26 mouse cellular contexts compared by ENCODE assay signal in genomic region chr6:122365706-122366105, GRCm38 (mm10). TPM values are rescaled to one million over a fixed set of nuclear protein-coding genes. Genes with fewer than 3 reads are reported as not detected.
DNase-seq lines count a peak whose midpoint lies in the region; ATAC-seq and TF ChIP-seq lines count a peak whose summit lies in the region.
"Had no signal": no experiment of that assay in that cellular context is flagged by ENCODE, and none has a peak within 500 bp of the region (broad histone marks: within the 10 kb centered on the region; RNA-seq: fewer than 3 reads in every experiment).

No protein-coding gene starts in this region.

- H3K27ac ChIP-seq in forebrain, postnatal 0 days (ENCODE audit: low read depth, low read length), result no peak overlapping the region
- no peak overlapping the region for H3K27ac ChIP-seq in forebrain, embryonic 12.5 days
- no peak overlapping the region for H3K27ac ChIP-seq in midbrain, postnatal 0 days (ENCODE audit: low read depth, low read length)
- H3K27ac ChIP-seq in midbrain, embryonic 11.5 days (ENCODE audit: low read depth, low read length), result no peak overlapping the region
- H3K27ac ChIP-seq in kidney, embryonic 16.5 days (ENCODE audit: low read length), result no peak overlapping the region
- H3K27ac ChIP-seq: embryonic facial prominence, embryonic 12.5 days; embryonic facial prominence, embryonic 15.5 days; forebrain, embryonic 15.5 days; heart, embryonic 15.5 days; hindbrain, embryonic 10.5 days; hindbrain, embryonic 13.5 days had no signal

- no peak overlapping the region for H3K9ac ChIP-seq in forebrain, postnatal 0 days
- no peak overlapping the region for H3K9ac ChIP-seq in forebrain, embryonic 12.5 days
- no peak overlapping the region for H3K9ac ChIP-seq in midbrain, postnatal 0 days (replicated peaks; ENCODE audit: low read length, poor library complexity, severe bottlenecking)
- no peak overlapping the region for H3K9ac ChIP-seq in midbrain, embryonic 11.5 days (ENCODE audit: low read length)
- no peak overlapping the region for H3K9ac ChIP-seq in kidney, embryonic 16.5 days (replicated peaks; ENCODE audit: low read length)
- H3K9ac ChIP-seq: embryonic facial prominence, embryonic 12.5 days; embryonic facial prominence, embryonic 15.5 days; forebrain, embryonic 15.5 days; heart, embryonic 12.5 days; heart, embryonic 15.5 days; hindbrain, embryonic 13.5 days had no signal

- no peaks in the 10 kb centered on the region for H3K4me1 ChIP-seq in forebrain, postnatal 0 days (ENCODE audit: insufficient read depth)
- no peaks in the 10 kb centered on the region for H3K4me1 ChIP-seq in forebrain, embryonic 12.5 days
- no peaks in the 10 kb centered on the region for H3K4me1 ChIP-seq in midbrain, postnatal 0 days (ENCODE audit: insufficient read depth, low read length)
- no peaks in the 10 kb centered on the region for H3K4me1 ChIP-seq in midbrain, embryonic 11.5 days (ENCODE audit: control insufficient read depth, insufficient read depth, low read length)
- H3K4me1 ChIP-seq in kidney, embryonic 16.5 days (ENCODE audit: insufficient read depth, low read length), result no peaks in the 10 kb centered on the region
- H3K4me1 ChIP-seq: embryonic facial prominence, embryonic 12.5 days; embryonic facial prominence, embryonic 15.5 days; forebrain, embryonic 15.5 days; heart, embryonic 12.5 days; heart, embryonic 15.5 days; hindbrain, embryonic 10.5 days; hindbrain, embryonic 13.5 days had no signal

- TF ChIP-seq CTCF in forebrain, postnatal 0 days (IDR thresholded peaks at IDR 0.05; ENCODE audit: low read depth), result no peak
- no peak for TF ChIP-seq CTCF in midbrain, postnatal 0 days (IDR thresholded peaks at IDR 0.05)

- 56% methylated on average over 3 of the region's 3 CpGs for WGBS in forebrain, postnatal 0 days
- 67% methylated on average over 3 of the region's 3 CpGs for WGBS in forebrain, embryonic 12.5 days
- 47% methylated on average over 3 of the region's 3 CpGs for WGBS in midbrain, postnatal 0 days
- WGBS in midbrain, embryonic 11.5 days, result 64% methylated on average over 3 of the region's 3 CpGs
- 54% methylated on average over 3 of the region's 3 CpGs for WGBS in kidney, embryonic 16.5 days

- no peak overlapping the region for H3K4me3 ChIP-seq in forebrain, postnatal 0 days (ENCODE audit: low read depth, low read length)
- H3K4me3 ChIP-seq in forebrain, embryonic 12.5 days (replicated peaks), result no peak overlapping the region
- no peak overlapping the region for H3K4me3 ChIP-seq in midbrain, postnatal 0 days (ENCODE audit: low read depth, low read length)
- H3K4me3 ChIP-seq in midbrain, embryonic 11.5 days (ENCODE audit: low read depth, low read length), result no peak overlapping the region
- H3K4me3 ChIP-seq in kidney, embryonic 16.5 days (ENCODE audit: low read length), result no peak overlapping the region
- H3K4me3 ChIP-seq: embryonic facial prominence, embryonic 12.5 days; embryonic facial prominence, embryonic 15.5 days; forebrain, embryonic 15.5 days; heart, embryonic 12.5 days; heart, embryonic 15.5 days; hindbrain, embryonic 10.5 days; hindbrain, embryonic 13.5 days had no signal

- H3K27me3 ChIP-seq in forebrain, postnatal 0 days (ENCODE audit: insufficient read depth, low read length), result no peaks in the 10 kb centered on the region
- no peaks in the 10 kb centered on the region for H3K27me3 ChIP-seq in forebrain, embryonic 12.5 days
- no peaks in the 10 kb centered on the region for H3K27me3 ChIP-seq in midbrain, postnatal 0 days (ENCODE audit: insufficient read depth, low read length)
- H3K27me3 ChIP-seq in midbrain, embryonic 11.5 days (ENCODE audit: control insufficient read depth, insufficient read depth, low read length), result no peaks in the 10 kb centered on the region
- no peaks in the 10 kb centered on the region for H3K27me3 ChIP-seq in kidney, embryonic 16.5 days (ENCODE audit: insufficient read depth, low read length)
- H3K27me3 ChIP-seq: embryonic facial prominence, embryonic 12.5 days; embryonic facial prominence, embryonic 15.5 days; forebrain, embryonic 15.5 days; heart, embryonic 12.5 days; heart, embryonic 15.5 days; hindbrain, embryonic 13.5 days had no signal

- no peak overlapping the region for H3K4me2 ChIP-seq in forebrain, postnatal 0 days (ENCODE audit: low read depth)
- no peak overlapping the region for H3K4me2 ChIP-seq in forebrain, embryonic 12.5 days
- no peak overlapping the region for H3K4me2 ChIP-seq in midbrain, postnatal 0 days (ENCODE audit: low read depth, low read length, poor library complexity, severe bottlenecking)
- H3K4me2 ChIP-seq in midbrain, embryonic 11.5 days, result no peak overlapping the region
- no peak overlapping the region for H3K4me2 ChIP-seq in kidney, embryonic 16.5 days (replicated peaks; ENCODE audit: low read depth, low read length)
- H3K4me2 ChIP-seq: embryonic facial prominence, embryonic 12.5 days; embryonic facial prominence, embryonic 15.5 days; forebrain, embryonic 15.5 days; heart, embryonic 12.5 days; heart, embryonic 15.5 days; hindbrain, embryonic 13.5 days had no signal

- DNase-seq in forebrain, postnatal 0 days, result peak; percentile 2
- no peak for DNase-seq in midbrain, postnatal 0 days (ENCODE audit: low spot score)
- no peak for DNase-seq in midbrain, embryonic 11.5 days (ENCODE audit: low spot score, missing footprints)
- peak; percentile 61 for DNase-seq in ES-CJ7 (ENCODE audit: low read depth, low spot score)
- DNase-seq in right cerebral cortex, postnatal 10 days (ENCODE audit: low spot score in 2 of 2), result no peak
- DNase-seq: adrenal gland, adult 2 months; adrenal gland, postnatal 14 days; cerebellum, adult 11 months; cerebellum, adult 2 months; cerebellum, adult 9-11 months; cerebellum, postnatal 25 days; gastrocnemius, postnatal 10 days; gastrocnemius, postnatal 36 days; heart, postnatal 10 days; heart, postnatal 36 days had no signal

- H3K9me3 ChIP-seq in forebrain, postnatal 0 days (ENCODE audit: low read length), result no peaks in the 10 kb centered on the region
- no peaks in the 10 kb centered on the region for H3K9me3 ChIP-seq in forebrain, embryonic 12.5 days
- no peaks in the 10 kb centered on the region for H3K9me3 ChIP-seq in midbrain, postnatal 0 days (ENCODE audit: low read length)
- H3K9me3 ChIP-seq in midbrain, embryonic 11.5 days (ENCODE audit: control insufficient read depth, low read length), result no peaks in the 10 kb centered on the region
- no peaks in the 10 kb centered on the region for H3K9me3 ChIP-seq in kidney, embryonic 16.5 days (ENCODE audit: low read length)
- H3K9me3 ChIP-seq: embryonic facial prominence, embryonic 12.5 days; embryonic facial prominence, embryonic 15.5 days; forebrain, embryonic 15.5 days; G1E; heart, embryonic 15.5 days; hindbrain, embryonic 13.5 days had no signal

- no peaks in the 10 kb centered on the region for H3K36me3 ChIP-seq in forebrain, postnatal 0 days (ENCODE audit: insufficient read depth)
- H3K36me3 ChIP-seq in forebrain, embryonic 12.5 days (replicated peaks), result no peaks in the 10 kb centered on the region
- no peaks in the 10 kb centered on the region for H3K36me3 ChIP-seq in midbrain, postnatal 0 days (ENCODE audit: insufficient read depth, low read length)
- H3K36me3 ChIP-seq in midbrain, embryonic 11.5 days (ENCODE audit: control insufficient read depth, insufficient read depth, low read length), result no peaks in the 10 kb centered on the region
- no peaks in the 10 kb centered on the region for H3K36me3 ChIP-seq in kidney, embryonic 16.5 days (ENCODE audit: insufficient read depth, low read length)
- H3K36me3 ChIP-seq: embryonic facial prominence, embryonic 12.5 days; embryonic facial prominence, embryonic 15.5 days; forebrain, embryonic 15.5 days; G1E; heart, embryonic 12.5 days; heart, embryonic 15.5 days; hindbrain, embryonic 10.5 days; hindbrain, embryonic 13.5 days had no signal

- peak; percentile 45; the same call in 1 of the 2 replicates for ATAC-seq in forebrain, postnatal 0 days
- ATAC-seq in forebrain, embryonic 12.5 days (ENCODE audit: low FRiP score), result no peak
- peak; percentile 68; the same call in 1 of the 2 replicates for ATAC-seq in midbrain, postnatal 0 days (ENCODE audit: low FRiP score)
- ATAC-seq in midbrain, embryonic 11.5 days (ENCODE audit: low FRiP score), result no peak
- no peak for ATAC-seq in kidney, embryonic 16.5 days (ENCODE audit: low FRiP score, low TSS enrichment)
- ATAC-seq: forebrain, embryonic 15.5 days; Patski had no signal

RNA-seq across cellular contexts. Expression of gene Phc1, which starts 25.3 kb away (rescaled TPM):
- 53.6 and 75.7 TPM in 2 replicates for total RNA-seq in forebrain, postnatal 0 days (2014; rRNA removed)
- 21.9 and 24.6 TPM in 2 replicates for polyA plus RNA-seq in forebrain, postnatal 0 days (2015; fragmentation: Nextera tagmentation; extraction: Ambion mirVana)
- 34.4 and 37.5 TPM in 2 replicates for polyA plus RNA-seq in forebrain, embryonic 12.5 days (2016; fragmentation: Nextera tagmentation; extraction: Ambion mirVana)
- total RNA-seq in midbrain, postnatal 0 days (2014; rRNA removed), result 60.5 and 67.1 TPM in 2 replicates
- polyA plus RNA-seq in midbrain, postnatal 0 days (2015; fragmentation: Nextera tagmentation; extraction: Ambion mirVana), result 24.7 and 26.8 TPM in 2 replicates
- 30.7 and 34.7 TPM in 2 replicates for polyA plus RNA-seq in midbrain, embryonic 11.5 days (2014; fragmentation: Nextera tagmentation; extraction: Ambion mirVana)
- 17.9 and 21.8 TPM in 2 replicates for polyA plus RNA-seq in kidney, embryonic 16.5 days (2015; fragmentation: Nextera tagmentation; extraction: Ambion mirVana)

RNA-seq across cellular contexts. Expression of gene M6pr, which starts 57.2 kb away (rescaled TPM):
- total RNA-seq in forebrain, postnatal 0 days (2014; rRNA removed), result 51.9 and 52.9 TPM in 2 replicates
- polyA plus RNA-seq in forebrain, postnatal 0 days (2015; fragmentation: Nextera tagmentation; extraction: Ambion mirVana), result 42.6 and 44.0 TPM in 2 replicates
- 68.7 and 70.6 TPM in 2 replicates for polyA plus RNA-seq in forebrain, embryonic 12.5 days (2016; fragmentation: Nextera tagmentation; extraction: Ambion mirVana)
- total RNA-seq in midbrain, postnatal 0 days (2014; rRNA removed), result 47.2 and 51.5 TPM in 2 replicates
- 42.1 and 44.0 TPM in 2 replicates for polyA plus RNA-seq in midbrain, postnatal 0 days (2015; fragmentation: Nextera tagmentation; extraction: Ambion mirVana)
- 89.9 and 92.4 TPM in 2 replicates for polyA plus RNA-seq in midbrain, embryonic 11.5 days (2014; fragmentation: Nextera tagmentation; extraction: Ambion mirVana)
- polyA plus RNA-seq in kidney, embryonic 16.5 days (2015; fragmentation: Nextera tagmentation; extraction: Ambion mirVana), result 129 and 138 TPM in 2 replicates

Comparison
In these comparisons a context has a peak if more than half of its experiments do, and no peak if none do; other contexts are left out.
1. ATAC-seq: peak in forebrain, postnatal 0 days (single experiment) and midbrain, postnatal 0 days (single experiment); none in forebrain, embryonic 12.5 days (single experiment), midbrain, embryonic 11.5 days (single experiment) and kidney, embryonic 16.5 days (single experiment).
2. DNase-seq: peak in forebrain, postnatal 0 days (single experiment) and ES-CJ7 (single experiment); none in midbrain, postnatal 0 days (single experiment), midbrain, embryonic 11.5 days (single experiment) and right cerebral cortex, postnatal 10 days (0 of 2).